ENCODE assay signal across 12 mouse cellular contexts in the genomic region with DNA sequence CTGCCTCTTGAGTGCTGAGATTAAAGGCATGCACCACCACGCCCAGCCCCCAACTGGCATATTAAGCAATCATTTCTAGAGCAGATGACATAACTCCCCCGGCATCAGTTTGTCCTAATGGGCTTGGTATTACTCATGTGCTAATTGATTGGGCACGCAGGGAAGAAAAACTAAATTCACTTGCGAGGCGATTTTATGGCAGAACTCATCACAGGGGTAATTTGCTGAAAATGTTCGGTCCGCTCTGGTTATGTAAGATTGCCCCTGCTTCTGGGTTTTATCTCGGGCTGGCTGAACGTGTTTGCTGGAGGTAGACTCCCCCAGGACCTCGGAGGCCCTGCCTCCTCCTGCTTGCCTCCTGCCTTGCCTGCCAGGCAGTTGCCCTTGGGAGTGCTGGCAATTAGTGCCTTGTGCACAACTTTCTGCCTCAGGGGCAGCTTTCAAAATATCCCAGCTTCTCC.
DNase-seq lines count a peak whose midpoint lies in the region; ATAC-seq and TF ChIP-seq lines count a peak whose summit lies in the region.
"Had no signal": no experiment of that assay in that cellular context is flagged by ENCODE, and none has a peak within 500 bp of the region (broad histone marks: within the 10 kb centered on the region; RNA-seq: fewer than 3 reads in every experiment).

No protein-coding gene starts in this region.

- no peak overlapping the region for H3K4me2 ChIP-seq in forebrain, embryonic 13.5 days
- H3K4me2 ChIP-seq: kidney, embryonic 15.5 days; neural tube, embryonic 13.5 days had no signal

- no peak overlapping the region for H3K4me3 ChIP-seq in layer of hippocampus, adult 2 months
- no peak overlapping the region for H3K4me3 ChIP-seq in forebrain, embryonic 13.5 days
- H3K4me3 ChIP-seq: kidney, embryonic 15.5 days; neural tube, embryonic 13.5 days had no signal

- DNase-seq in layer of hippocampus, adult 11-12 months (ENCODE audit: low spot score), result peak; percentile 56
- no peak for DNase-seq in layer of hippocampus, postnatal 10 days (ENCODE audit: low spot score in 2 of 2)
- DNase-seq in MN1 (ENCODE audit: low spot score), result peak; percentile 64
- DNase-seq in adrenal gland, postnatal 36 days, result peak; percentile 60 to 61
- DNase-seq in layer of hippocampus, adult 2 months (ENCODE audit: low spot score in 2 of 2), result peak; percentile 49 to 62
- DNase-seq in thymus, postnatal 25 days, result no peak
- no peak for DNase-seq in cerebellum, postnatal 10 days
- DNase-seq: cerebellum, adult 9-10 months; lung, adult 18-20 months had no signal

- H3K4me1 ChIP-seq in forebrain, embryonic 13.5 days, result peaks cover 15% of the 10 kb centered on the region

- H3K9me3 ChIP-seq in forebrain, embryonic 13.5 days (replicated peaks), result no peaks in the 10 kb centered on the region
- H3K9me3 ChIP-seq: kidney, embryonic 15.5 days; neural tube, embryonic 13.5 days had no signal

- no peak for ATAC-seq in forebrain, embryonic 13.5 days

- no peak overlapping the region for H3K9ac ChIP-seq in forebrain, embryonic 13.5 days
- H3K9ac ChIP-seq: kidney, embryonic 15.5 days; neural tube, embryonic 13.5 days had no signal

- WGBS in forebrain, embryonic 13.5 days, result 65% methylated on average over 10 of the region's 10 CpGs

- no peaks in the 10 kb centered on the region for H3K36me3 ChIP-seq in forebrain, embryonic 13.5 days (ENCODE audit: poor library complexity, severe bottlenecking)
- H3K36me3 ChIP-seq: kidney, embryonic 15.5 days; neural tube, embryonic 13.5 days had no signal

- peaks cover 12% of the 10 kb centered on the region for H3K27me3 ChIP-seq in forebrain, embryonic 13.5 days

- no peak for TF ChIP-seq CTCF in layer of hippocampus, adult 2 months (conservative IDR thresholded peaks at IDR 0.05)

- H3K27ac ChIP-seq in layer of hippocampus, adult 2 months, result peak overlapping the region; percentile 81
- H3K27ac ChIP-seq in forebrain, embryonic 13.5 days, result no peak overlapping the region
- H3K27ac ChIP-seq: kidney, embryonic 15.5 days had no signal

Comparison
In these comparisons a context has a peak if more than half of its experiments do, and no peak if none do; other contexts are left out.
1. DNase-seq: peak in layer of hippocampus, adult 11-12 months (single experiment), MN1 (single experiment), adrenal gland, postnatal 36 days (2 of 2) and layer of hippocampus, adult 2 months (2 of 2); none in layer of hippocampus, postnatal 10 days (0 of 2), thymus, postnatal 25 days (single experiment) and cerebellum, postnatal 10 days (0 of 2).